Mouse (Mus musculus): ENCODE measurements around the gene Iqgap1. TPM values are rescaled to one million over a fixed set of nuclear protein-coding genes. Genes with fewer than 3 reads are reported as not detected.

Iqgap1 gene
- polyA plus RNA-seq, 1 experiment from 2014 or later, result 15.9 TPM

GRCm38 (mm10) chr7:80773834-80774614 lies 51.8 kb downstream of the Iqgap1 start:
- Histone ChIP-seq H3K4me3 (ENCODE audit: low read depth, low read length) (no peak overlapping the region), H3K36me3 (ENCODE audit: control insufficient read depth, insufficient read depth) (no peaks in the 10 kb centered on the region), H3K27me3 (ENCODE audit: control insufficient read depth, insufficient read depth, low read depth, low read length) (no peaks in the 10 kb centered on the region), H3K4me1 (ENCODE audit: control insufficient read depth, low read depth, low read length) (peaks cover 3% of the 10 kb centered on the region; the same call in 1 of the 2 replicates), H3K4me2 (ENCODE audit: low read depth, low read length) (no peak overlapping the region), H3K27ac (ENCODE audit: low read length) (no peak overlapping the region), H3K9ac (ENCODE audit: low read depth, low read length) (no peak overlapping the region), H3K9me3 (replicated peaks; ENCODE audit: control insufficient read depth, low read length) (no peaks in the 10 kb centered on the region)
- ATAC-seq (ENCODE audit: low read depth), result no peak
- WGBS (ENCODE audit: insufficient replicate concordance), result 72% methylated on average over 14 of the region's 14 CpGs

GRCm38 (mm10) chr7:80770466-80770865 lies 55.3 kb downstream of the Iqgap1 start:
- WGBS (ENCODE audit: insufficient replicate concordance), result 78% methylated on average over 2 of the region's 2 CpGs
- Histone ChIP-seq H3K27me3 (ENCODE audit: control insufficient read depth, insufficient read depth, low read depth, low read length) (no peaks in the 10 kb centered on the region), H3K4me3 (ENCODE audit: low read depth, low read length) (no peak overlapping the region), H3K4me1 (ENCODE audit: control insufficient read depth, low read depth, low read length) (no peaks in the 10 kb centered on the region), H3K36me3 (ENCODE audit: control insufficient read depth, insufficient read depth) (peaks cover 2% of the 10 kb centered on the region; the same call in 1 of the 2 replicates), H3K9me3 (replicated peaks; ENCODE audit: control insufficient read depth, low read length) (no peaks in the 10 kb centered on the region), H3K9ac (ENCODE audit: low read depth, low read length) (no peak overlapping the region), H3K4me2 (ENCODE audit: low read depth, low read length) (no peak overlapping the region), H3K27ac (ENCODE audit: low read length) (no peak overlapping the region)
- ATAC-seq (ENCODE audit: low read depth), result no peak

- no peak overlapping the region for H3K4me2 ChIP-seq (ENCODE audit: low read depth, low read length)
- ATAC-seq (ENCODE audit: low read depth), result no peak
- H3K4me1 ChIP-seq (ENCODE audit: control insufficient read depth, low read depth, low read length), result no peaks in the 10 kb centered on the region
- no peak overlapping the region for H3K27ac ChIP-seq (ENCODE audit: low read length)
- WGBS (ENCODE audit: insufficient replicate concordance), result 77% methylated on average over 11 of the region's 11 CpGs
- no peak overlapping the region for H3K9ac ChIP-seq (ENCODE audit: low read depth, low read length)
- no peaks in the 10 kb centered on the region for H3K9me3 ChIP-seq (replicated peaks; ENCODE audit: control insufficient read depth, low read length)
- H3K36me3 ChIP-seq (ENCODE audit: control insufficient read depth, insufficient read depth), result peaks cover 2% of the 10 kb centered on the region; the same call in 1 of the 2 replicates
- H3K27me3 ChIP-seq (ENCODE audit: control insufficient read depth, insufficient read depth, low read depth, low read length), result no peaks in the 10 kb centered on the region
- H3K4me3 ChIP-seq (ENCODE audit: low read depth, low read length), result no peak overlapping the region
These were observed 58.9 kb downstream of the Iqgap1 start for GRCm38 (mm10) chr7:80766861-80767312.

- Histone ChIP-seq H3K4me3 (ENCODE audit: low read depth, low read length) (no peak overlapping the region), H3K27ac (ENCODE audit: low read length) (no peak overlapping the region), H3K4me1 (ENCODE audit: control insufficient read depth, low read depth, low read length) (no peaks in the 10 kb centered on the region), H3K36me3 (ENCODE audit: control insufficient read depth, insufficient read depth) (peaks cover 2% of the 10 kb centered on the region; the same call in 1 of the 2 replicates), H3K27me3 (ENCODE audit: control insufficient read depth, insufficient read depth, low read depth, low read length) (no peaks in the 10 kb centered on the region), H3K9ac (ENCODE audit: low read depth, low read length) (no peak overlapping the region), H3K4me2 (ENCODE audit: low read depth, low read length) (no peak overlapping the region), H3K9me3 (replicated peaks; ENCODE audit: control insufficient read depth, low read length) (no peaks in the 10 kb centered on the region)
- ATAC-seq (ENCODE audit: low read depth), result no peak
- WGBS (ENCODE audit: insufficient replicate concordance), result 43% methylated on average over 3 of the region's 3 CpGs
These were observed 59.7 kb downstream of the Iqgap1 start for GRCm38 (mm10) chr7:80766072-80766471.

- Histone ChIP-seq H3K4me2 (ENCODE audit: low read depth, low read length) (no peak overlapping the region), H3K4me1 (ENCODE audit: control insufficient read depth, low read depth, low read length) (no peaks in the 10 kb centered on the region), H3K4me3 (ENCODE audit: low read depth, low read length) (no peak overlapping the region), H3K9ac (ENCODE audit: low read depth, low read length) (no peak overlapping the region), H3K27ac (ENCODE audit: low read length) (no peak overlapping the region), H3K27me3 (ENCODE audit: control insufficient read depth, insufficient read depth, low read depth, low read length) (no peaks in the 10 kb centered on the region), H3K36me3 (ENCODE audit: control insufficient read depth, insufficient read depth) (peaks cover 2% of the 10 kb centered on the region; the same call in 1 of the 2 replicates), H3K9me3 (replicated peaks; ENCODE audit: control insufficient read depth, low read length) (no peaks in the 10 kb centered on the region)
- WGBS (ENCODE audit: insufficient replicate concordance), result 74% methylated on average over 7 of the region's 7 CpGs
- ATAC-seq (ENCODE audit: low read depth), result no peak
These were observed 61.8 kb downstream of the Iqgap1 start for GRCm38 (mm10) chr7:80763864-80764437.

- H3K9ac ChIP-seq (ENCODE audit: low read depth, low read length), result no peak overlapping the region
- no peak overlapping the region for H3K27ac ChIP-seq (ENCODE audit: low read length)
These were observed 63.5 kb downstream of the Iqgap1 start for GRCm38 (mm10) chr7:80762297-80762696.

GRCm38 (mm10) chr7:80754086-80754485 lies 71.7 kb downstream of the Iqgap1 start:
- Histone ChIP-seq H3K4me2 (ENCODE audit: low read depth, low read length) (no peak overlapping the region), H3K4me1 (ENCODE audit: control insufficient read depth, low read depth, low read length) (no peaks in the 10 kb centered on the region), H3K9ac (ENCODE audit: low read depth, low read length) (no peak overlapping the region), H3K36me3 (ENCODE audit: control insufficient read depth, insufficient read depth) (no peaks in the 10 kb centered on the region; the same call in none of the 2 replicates), H3K27ac (ENCODE audit: low read length) (peak overlapping the region; percentile 42; the same call in 1 of the 2 replicates), H3K27me3 (ENCODE audit: control insufficient read depth, insufficient read depth, low read depth, low read length) (no peaks in the 10 kb centered on the region), H3K9me3 (replicated peaks; ENCODE audit: control insufficient read depth, low read length) (no peaks in the 10 kb centered on the region), H3K4me3 (ENCODE audit: low read depth, low read length) (no peak overlapping the region)
- no peak for ATAC-seq (ENCODE audit: low read depth)
- 45% methylated on average over 2 of the region's 2 CpGs for WGBS (ENCODE audit: insufficient replicate concordance)

More at GRCm38 (mm10) chr7:80762297-80762696, 63.5 kb downstream of the Iqgap1 start:
- WGBS (ENCODE audit: insufficient replicate concordance), result 86% methylated on average over 8 of the region's 8 CpGs
- Histone ChIP-seq H3K27me3 (ENCODE audit: control insufficient read depth, insufficient read depth, low read depth, low read length) (no peaks in the 10 kb centered on the region), H3K36me3 (ENCODE audit: control insufficient read depth, insufficient read depth) (peaks cover 2% of the 10 kb centered on the region; the same call in 1 of the 2 replicates), H3K4me1 (ENCODE audit: control insufficient read depth, low read depth, low read length) (no peaks in the 10 kb centered on the region), H3K4me2 (ENCODE audit: low read depth, low read length) (no peak overlapping the region), H3K4me3 (ENCODE audit: low read depth, low read length) (no peak overlapping the region), H3K9me3 (replicated peaks; ENCODE audit: control insufficient read depth, low read length) (no peaks in the 10 kb centered on the region)
- no peak for ATAC-seq (ENCODE audit: low read depth)

GRCm38 (mm10) chr7:80753613-80754012 lies 72.2 kb downstream of the Iqgap1 start:
- Histone ChIP-seq H3K9me3 (replicated peaks; ENCODE audit: control insufficient read depth, low read length) (no peaks in the 10 kb centered on the region), H3K27ac (ENCODE audit: low read length) (peak overlapping the region; percentile 56; the same call in 1 of the 2 replicates), H3K4me3 (ENCODE audit: low read depth, low read length) (no peak overlapping the region), H3K36me3 (ENCODE audit: control insufficient read depth, insufficient read depth) (peaks cover 3% of the 10 kb centered on the region), H3K27me3 (ENCODE audit: control insufficient read depth, insufficient read depth, low read depth, low read length) (no peaks in the 10 kb centered on the region), H3K9ac (ENCODE audit: low read depth, low read length) (no peak overlapping the region), H3K4me1 (ENCODE audit: control insufficient read depth, low read depth, low read length) (no peaks in the 10 kb centered on the region), H3K4me2 (ENCODE audit: low read depth, low read length) (no peak overlapping the region)
- no peak for ATAC-seq (ENCODE audit: low read depth)
- 58% methylated on average over 2 of the region's 2 CpGs for WGBS (ENCODE audit: insufficient replicate concordance)

GRCm38 (mm10) chr7:80749624-80750023 lies 76.2 kb downstream of the Iqgap1 start:
- H3K4me3 ChIP-seq (ENCODE audit: low read depth, low read length), result no peak overlapping the region
- no peaks in the 10 kb centered on the region for H3K9me3 ChIP-seq (replicated peaks; ENCODE audit: control insufficient read depth, low read length)
- peaks cover 10% of the 10 kb centered on the region for H3K36me3 ChIP-seq (ENCODE audit: control insufficient read depth, insufficient read depth)
- ATAC-seq (ENCODE audit: low read depth), result no peak
- H3K27ac ChIP-seq (ENCODE audit: low read length), result no peak overlapping the region
- no peaks in the 10 kb centered on the region for H3K4me1 ChIP-seq (ENCODE audit: control insufficient read depth, low read depth, low read length)
- H3K9ac ChIP-seq (ENCODE audit: low read depth, low read length), result no peak overlapping the region
- H3K27me3 ChIP-seq (ENCODE audit: control insufficient read depth, insufficient read depth, low read depth, low read length), result no peaks in the 10 kb centered on the region
- no peak overlapping the region for H3K4me2 ChIP-seq (ENCODE audit: low read depth, low read length)
- 72% methylated on average over 6 of the region's 6 CpGs for WGBS (ENCODE audit: insufficient replicate concordance)
